Mouse (Mus musculus): ENCODE data around the gene Hs2st1. TPM values are rescaled to one million over a fixed set of nuclear protein-coding genes. Genes with fewer than 3 reads are reported as not detected.

Hs2st1 gene
- polyA plus RNA-seq, 1 experiment from 2014 or later: 16.2 TPM

- DNase-seq (no peak), ATAC-seq (ENCODE audit: low FRiP score, low TSS enrichment) (no peak)
- peaks cover 7% of the 10 kb centered on the region; the same call in 1 of the 2 replicates for H3K36me3 ChIP-seq (ENCODE audit: control insufficient read depth, insufficient read depth, low read length)
- H3K27me3 ChIP-seq (ENCODE audit: control insufficient read depth, insufficient read depth, low read length): no peaks in the 10 kb centered on the region
- H3K9me3 ChIP-seq (ENCODE audit: control insufficient read depth, low read length): no peaks in the 10 kb centered on the region
- WGBS: 85% methylated on average over 3 of the region's 3 CpGs
- no peak overlapping the region for H3K4me3 ChIP-seq (replicated peaks; ENCODE audit: low read depth, low read length)
- H3K9ac ChIP-seq (replicated peaks; ENCODE audit: low read length): no peak overlapping the region
- H3K27ac ChIP-seq (replicated peaks; ENCODE audit: low read depth, low read length): no peak overlapping the region
- H3K4me2 ChIP-seq (ENCODE audit: low read length): no peak overlapping the region
- H3K4me1 ChIP-seq (ENCODE audit: control insufficient read depth, insufficient read depth, low read length): no peaks in the 10 kb centered on the region
Measured at GRCm38 (mm10) chr3:144436076-144436475, 133.9 kb downstream of the Hs2st1 start.

DNA sequence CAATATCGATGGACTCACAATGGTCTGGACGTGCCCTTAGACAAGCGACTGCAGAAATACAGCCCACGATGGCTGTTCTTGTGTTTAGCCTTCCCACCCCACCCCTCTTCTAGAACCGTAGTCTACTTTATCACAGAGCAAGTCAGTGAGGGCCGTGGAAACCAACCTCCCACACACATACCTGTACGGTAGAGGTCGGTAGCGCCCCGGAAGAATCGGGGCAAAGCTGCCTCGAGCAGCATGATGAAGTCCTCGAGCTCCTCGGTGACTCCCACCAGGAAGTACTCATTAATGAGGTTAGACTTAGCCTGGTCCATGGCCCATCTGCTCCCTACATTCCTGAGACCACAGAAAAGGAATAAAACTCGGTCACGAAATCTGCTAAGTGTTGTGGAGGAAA lies 134.7 kb downstream of the Hs2st1 start:
- Histone ChIP-seq H3K36me3 (ENCODE audit: control insufficient read depth, insufficient read depth, low read length) (peaks cover 7% of the 10 kb centered on the region; the same call in 1 of the 2 replicates), H3K27ac (replicated peaks; ENCODE audit: low read depth, low read length) (no peak overlapping the region), H3K9me3 (ENCODE audit: control insufficient read depth, low read length) (no peaks in the 10 kb centered on the region), H3K9ac (replicated peaks; ENCODE audit: low read length) (no peak overlapping the region), H3K4me3 (replicated peaks; ENCODE audit: low read depth, low read length) (no peak overlapping the region), H3K4me1 (ENCODE audit: control insufficient read depth, insufficient read depth, low read length) (no peaks in the 10 kb centered on the region), H3K27me3 (ENCODE audit: control insufficient read depth, insufficient read depth, low read length) (no peaks in the 10 kb centered on the region), H3K4me2 (ENCODE audit: low read length) (no peak overlapping the region)
- DNase-seq: no peak
- no peak for ATAC-seq (ENCODE audit: low FRiP score, low TSS enrichment)
- 94% methylated on average over 16 of the region's 16 CpGs for WGBS

DNA sequence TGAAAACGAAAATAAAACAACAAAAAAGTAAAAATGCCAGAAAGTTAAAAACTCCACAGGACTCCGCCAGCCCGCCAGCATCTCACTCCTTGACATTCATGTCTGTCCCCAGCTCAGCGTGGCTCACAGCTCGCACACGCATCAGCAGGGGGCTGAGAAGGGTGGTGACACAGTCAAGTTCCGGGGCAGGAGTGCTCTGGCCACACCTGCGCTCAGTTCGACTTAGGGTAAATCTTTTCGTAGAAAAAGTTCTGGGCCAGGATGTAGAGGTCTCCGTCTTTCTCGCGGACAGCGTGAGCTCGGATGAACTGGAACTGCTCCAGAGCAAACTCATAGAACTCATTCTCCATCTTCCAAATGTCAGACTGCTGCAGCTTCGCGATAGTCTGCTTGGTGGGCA lies 135.7 kb downstream of the Hs2st1 start:
- WGBS: 94% methylated on average over 17 of the region's 17 CpGs
- no peak overlapping the region for H3K4me2 ChIP-seq (ENCODE audit: low read length)
- H3K4me3 ChIP-seq (replicated peaks; ENCODE audit: low read depth, low read length): no peak overlapping the region
- H3K36me3 ChIP-seq (ENCODE audit: control insufficient read depth, insufficient read depth, low read length): peaks cover 7% of the 10 kb centered on the region; the same call in 1 of the 2 replicates
- H3K4me1 ChIP-seq (ENCODE audit: control insufficient read depth, insufficient read depth, low read length): 0 out of 2 replicates have a peak, but pooled peaks cover 2% of the 10 kb centered on the region
- no peak overlapping the region for H3K27ac ChIP-seq (replicated peaks; ENCODE audit: low read depth, low read length)
- no peaks in the 10 kb centered on the region for H3K27me3 ChIP-seq (ENCODE audit: control insufficient read depth, insufficient read depth, low read length)
- DNase-seq (no peak), ATAC-seq (ENCODE audit: low FRiP score, low TSS enrichment) (no peak)
- H3K9ac ChIP-seq (replicated peaks; ENCODE audit: low read length): no peak overlapping the region
- no peaks in the 10 kb centered on the region for H3K9me3 ChIP-seq (ENCODE audit: control insufficient read depth, low read length)

DNA sequence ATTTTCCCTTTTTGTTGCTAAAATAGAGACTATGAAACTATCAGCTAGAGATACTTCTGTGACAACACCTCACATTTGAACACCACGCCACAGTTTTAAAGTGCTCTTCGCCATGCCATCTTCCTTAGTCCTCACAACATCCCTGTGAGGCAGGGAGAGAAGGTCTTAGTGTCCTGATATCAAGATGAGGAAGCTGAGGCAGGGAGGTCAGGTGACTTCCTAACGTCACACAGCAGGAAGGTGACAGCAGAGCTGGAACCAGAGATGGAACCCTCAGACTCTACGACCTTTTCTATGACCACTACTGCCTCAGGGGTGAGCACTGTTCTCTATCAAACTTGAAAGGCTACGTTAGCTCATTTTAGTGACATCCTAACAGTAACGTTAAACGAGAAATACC lies 136.9 kb downstream of the Hs2st1 start:
- WGBS: 88% methylated on average over 7 of the region's 7 CpGs
- Histone ChIP-seq H3K4me2 (ENCODE audit: low read length) (no peak overlapping the region), H3K36me3 (ENCODE audit: control insufficient read depth, insufficient read depth, low read length) (peaks cover 7% of the 10 kb centered on the region; the same call in 1 of the 2 replicates), H3K9me3 (ENCODE audit: control insufficient read depth, low read length) (no peaks in the 10 kb centered on the region), H3K4me3 (replicated peaks; ENCODE audit: low read depth, low read length) (no peak overlapping the region), H3K27me3 (ENCODE audit: control insufficient read depth, insufficient read depth, low read length) (no peaks in the 10 kb centered on the region), H3K27ac (replicated peaks; ENCODE audit: low read depth, low read length) (no peak overlapping the region), H3K4me1 (ENCODE audit: control insufficient read depth, insufficient read depth, low read length) (peaks cover 9% of the 10 kb centered on the region; the same call in 1 of the 2 replicates), H3K9ac (replicated peaks; ENCODE audit: low read length) (no peak overlapping the region)
- ATAC-seq (ENCODE audit: low FRiP score, low TSS enrichment) (no peak), DNase-seq (no peak)

- Histone ChIP-seq H3K4me1 (ENCODE audit: control insufficient read depth, insufficient read depth, low read length) (peaks cover 9% of the 10 kb centered on the region; the same call in 1 of the 2 replicates), H3K36me3 (ENCODE audit: control insufficient read depth, insufficient read depth, low read length) (peaks cover 7% of the 10 kb centered on the region; the same call in 1 of the 2 replicates), H3K27me3 (ENCODE audit: control insufficient read depth, insufficient read depth, low read length) (no peaks in the 10 kb centered on the region), H3K9ac (replicated peaks; ENCODE audit: low read length) (no peak overlapping the region), H3K9me3 (ENCODE audit: control insufficient read depth, low read length) (no peaks in the 10 kb centered on the region), H3K27ac (replicated peaks; ENCODE audit: low read depth, low read length) (no peak overlapping the region), H3K4me2 (ENCODE audit: low read length) (no peak overlapping the region), H3K4me3 (replicated peaks; ENCODE audit: low read depth, low read length) (no peak overlapping the region)
- WGBS: 88% methylated on average over 10 of the region's 10 CpGs
- no peak for ATAC-seq (ENCODE audit: low FRiP score, low TSS enrichment)
- no peak for DNase-seq
Measured at GRCm38 (mm10) chr3:144432143-144432577, 137.8 kb downstream of the Hs2st1 start.

GRCm38 (mm10) chr3:144428514-144429431 lies 141.2 kb downstream of the Hs2st1 start:
- DNase-seq (peak; percentile 71), ATAC-seq (ENCODE audit: low FRiP score, low TSS enrichment) (peak; percentile 81)
- H3K36me3 ChIP-seq (ENCODE audit: control insufficient read depth, insufficient read depth, low read length): no peaks in the 10 kb centered on the region
- 19% methylated on average over 8 of the region's 8 CpGs for WGBS
- H3K27ac ChIP-seq (replicated peaks; ENCODE audit: low read depth, low read length): no peak overlapping the region
- H3K4me1 ChIP-seq (ENCODE audit: control insufficient read depth, insufficient read depth, low read length): peaks cover 9% of the 10 kb centered on the region; the same call in 1 of the 2 replicates
- no peak overlapping the region for H3K4me3 ChIP-seq (replicated peaks; ENCODE audit: low read depth, low read length)
- no peak overlapping the region for H3K9ac ChIP-seq (replicated peaks; ENCODE audit: low read length)
- no peak overlapping the region for H3K4me2 ChIP-seq (ENCODE audit: low read length)
- H3K9me3 ChIP-seq (ENCODE audit: control insufficient read depth, low read length): no peaks in the 10 kb centered on the region
- H3K27me3 ChIP-seq (ENCODE audit: control insufficient read depth, insufficient read depth, low read length): no peaks in the 10 kb centered on the region

GRCm38 (mm10) chr3:144425041-144425448 lies 144.9 kb downstream of the Hs2st1 start:
- ATAC-seq (ENCODE audit: low FRiP score, low TSS enrichment) (no peak), DNase-seq (no peak)
- H3K36me3 ChIP-seq (ENCODE audit: control insufficient read depth, insufficient read depth, low read length): no peaks in the 10 kb centered on the region
- no peak overlapping the region for H3K27ac ChIP-seq (replicated peaks; ENCODE audit: low read depth, low read length)
- no peaks in the 10 kb centered on the region for H3K9me3 ChIP-seq (ENCODE audit: control insufficient read depth, low read length)
- H3K4me2 ChIP-seq (ENCODE audit: low read length): no peak overlapping the region
- peaks cover 13% of the 10 kb centered on the region for H3K4me1 ChIP-seq (ENCODE audit: control insufficient read depth, insufficient read depth, low read length)
- H3K27me3 ChIP-seq (ENCODE audit: control insufficient read depth, insufficient read depth, low read length): no peaks in the 10 kb centered on the region
- H3K4me3 ChIP-seq (replicated peaks; ENCODE audit: low read depth, low read length): no peak overlapping the region
- 88% methylated on average over 4 of the region's 4 CpGs for WGBS
- no peak overlapping the region for H3K9ac ChIP-seq (replicated peaks; ENCODE audit: low read length)

- no peak overlapping the region for H3K4me3 ChIP-seq (replicated peaks; ENCODE audit: low read depth, low read length)
- H3K9ac ChIP-seq (replicated peaks; ENCODE audit: low read length): no peak overlapping the region
- no peak overlapping the region for H3K27ac ChIP-seq (replicated peaks; ENCODE audit: low read depth, low read length)
- no peaks in the 10 kb centered on the region for H3K9me3 ChIP-seq (ENCODE audit: control insufficient read depth, low read length)
- 33% methylated on average over 7 of the region's 7 CpGs for WGBS
- H3K4me1 ChIP-seq (ENCODE audit: control insufficient read depth, insufficient read depth, low read length): peaks cover 4% of the 10 kb centered on the region
- DNase-seq: no peak
- no peaks in the 10 kb centered on the region for H3K27me3 ChIP-seq (ENCODE audit: control insufficient read depth, insufficient read depth, low read length)
- H3K4me2 ChIP-seq (ENCODE audit: low read length): no peak overlapping the region
- peak; percentile 53; the same call in 1 of the 2 replicates for ATAC-seq (ENCODE audit: low FRiP score, low TSS enrichment)
- H3K36me3 ChIP-seq (ENCODE audit: control insufficient read depth, insufficient read depth, low read length): no peaks in the 10 kb centered on the region
Measured at GRCm38 (mm10) chr3:144421404-144422180, 148.4 kb downstream of the Hs2st1 start.

Measured in midbrain, embryonic 14.5 days (tissue).